Mouse (Mus musculus): ENCODE results near the gene Cfap77. TPM values are rescaled to one million over a fixed set of nuclear protein-coding genes. Genes with fewer than 3 reads are reported as not detected.

Cfap77 gene
- total RNA-seq, 2 experiments from 2014 or later = not detected

GRCm38 (mm10) chr2:29007656-29008055 lies 47.2 kb downstream of the Cfap77 start:
- no peak for DNase-seq (ENCODE audit: low spot score)
- intact Hi-C loops (cut with DNase I) = no loop called here

GRCm38 (mm10) chr2:29006455-29007034 lies 48.3 kb downstream of the Cfap77 start:
- no peak for DNase-seq (ENCODE audit: low spot score)
- intact Hi-C loops (cut with DNase I) = no loop called here

GRCm38 (mm10) chr2:29004037-29004436 lies 50.8 kb downstream of the Cfap77 start:
- intact Hi-C loops (cut with DNase I) = no loop called here
- DNase-seq (ENCODE audit: low spot score) = no peak

DNA sequence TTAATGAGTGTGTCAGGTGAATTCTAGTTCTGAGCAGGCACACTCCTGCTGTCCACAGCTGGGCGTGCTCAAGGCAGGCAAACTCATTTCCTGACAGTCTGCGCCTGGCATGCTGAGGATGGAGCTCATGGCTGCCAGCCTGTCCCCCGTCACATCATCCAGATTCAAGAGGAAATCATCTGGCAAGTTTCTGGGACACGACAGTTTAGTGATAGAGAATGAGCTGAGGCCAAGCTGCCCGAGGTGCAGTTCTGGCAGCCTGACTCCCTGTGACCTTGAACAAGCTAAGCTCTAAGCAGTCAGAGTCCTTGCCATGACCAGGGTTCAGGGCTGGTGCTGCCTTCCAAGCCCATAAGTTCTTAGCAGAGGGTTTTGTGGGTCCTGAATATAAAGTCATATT lies 56.6 kb downstream of the Cfap77 start:
- intact Hi-C loops (cut with DNase I) = no loop called here
- DNase-seq (ENCODE audit: low spot score) = no peak

DNA sequence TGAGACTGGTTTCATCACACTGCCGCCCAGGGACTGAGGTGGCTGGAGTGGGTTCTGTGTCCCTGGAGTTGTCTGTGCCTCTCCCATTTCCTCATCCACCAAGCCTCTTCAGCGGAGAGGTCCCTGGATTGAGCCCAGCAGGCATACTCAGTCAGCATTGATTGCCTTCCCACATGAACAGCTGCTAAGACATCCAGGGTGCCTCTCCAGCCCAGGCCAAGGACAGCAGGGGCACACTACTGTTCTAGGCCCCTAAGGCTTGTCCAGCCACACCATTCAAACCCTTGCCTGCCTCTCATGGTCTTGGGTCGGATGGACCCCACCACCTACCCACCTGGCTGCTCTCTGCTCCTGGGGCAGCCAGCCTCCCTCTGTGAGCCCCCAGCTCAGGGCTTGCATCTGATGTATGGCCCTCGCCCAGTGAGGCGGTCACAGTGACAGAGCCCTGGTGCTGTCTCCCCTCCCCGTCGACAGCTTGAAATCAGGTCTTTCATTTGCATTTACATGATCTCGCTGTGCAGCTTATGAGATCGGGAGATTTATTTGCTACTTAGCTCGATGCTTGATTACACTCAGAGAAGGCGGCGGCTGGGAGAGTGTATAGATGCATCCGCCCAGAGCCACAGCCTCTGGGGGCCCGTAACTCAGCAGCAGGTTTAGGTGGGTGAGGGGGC lies 57.6 kb downstream of the Cfap77 start:
- intact Hi-C loops (cut with DNase I) = no loop called here
- DNase-seq (ENCODE audit: low spot score) = no peak

GRCm38 (mm10) chr2:28995436-28995835 lies 59.4 kb downstream of the Cfap77 start:
- intact Hi-C loops (cut with DNase I) = no loop called here
- no peak for DNase-seq (ENCODE audit: low spot score)

DNA sequence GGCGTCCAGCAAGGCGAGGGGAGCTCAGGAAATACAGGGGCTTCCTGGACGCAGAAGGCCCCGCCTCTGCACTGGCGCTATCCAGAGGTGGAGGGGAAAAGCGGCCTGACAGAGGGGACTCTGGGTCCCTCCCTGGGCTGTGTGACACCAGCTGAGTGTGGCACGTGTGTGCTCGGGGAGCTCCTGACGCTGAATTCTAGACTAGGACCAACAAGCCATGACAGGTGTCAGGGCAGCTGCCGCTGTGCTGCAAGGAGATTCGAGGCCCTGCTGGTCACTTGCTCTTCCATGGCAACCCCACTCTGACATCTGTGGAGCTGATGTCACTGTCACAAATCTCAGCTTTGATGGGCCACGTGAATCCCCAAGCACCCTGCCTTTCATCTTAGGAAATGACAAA lies 60.9 kb downstream of the Cfap77 start:
- DNase-seq (ENCODE audit: low spot score) = no peak
- intact Hi-C loops (cut with DNase I) = loop anchor here (5.0 kb wide), 1 partner anchor 53 kb away; no protein-coding TSS in a partner anchor

DNA sequence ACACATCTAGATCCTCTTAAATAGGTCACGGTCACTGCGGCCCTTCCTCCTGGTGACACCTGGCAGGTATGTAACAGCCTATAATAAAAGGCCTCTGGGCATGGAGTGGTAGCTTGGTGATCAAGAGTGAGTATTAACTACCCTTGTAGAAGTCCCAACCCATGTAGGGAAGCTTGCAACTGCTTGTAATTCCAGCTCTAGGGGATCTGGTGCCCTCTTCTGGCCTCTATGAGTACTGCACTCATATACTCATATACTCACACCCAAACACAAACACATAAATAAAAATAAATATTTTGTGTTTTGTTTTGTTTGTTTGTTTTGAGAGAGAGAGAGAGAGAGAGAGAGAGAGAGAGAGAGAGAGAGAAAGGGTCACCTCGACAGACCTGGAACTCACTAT lies 66.1 kb downstream of the Cfap77 start:
- intact Hi-C loops (cut with DNase I) = no loop called here
- DNase-seq (ENCODE audit: low spot score) = no peak

DNA sequence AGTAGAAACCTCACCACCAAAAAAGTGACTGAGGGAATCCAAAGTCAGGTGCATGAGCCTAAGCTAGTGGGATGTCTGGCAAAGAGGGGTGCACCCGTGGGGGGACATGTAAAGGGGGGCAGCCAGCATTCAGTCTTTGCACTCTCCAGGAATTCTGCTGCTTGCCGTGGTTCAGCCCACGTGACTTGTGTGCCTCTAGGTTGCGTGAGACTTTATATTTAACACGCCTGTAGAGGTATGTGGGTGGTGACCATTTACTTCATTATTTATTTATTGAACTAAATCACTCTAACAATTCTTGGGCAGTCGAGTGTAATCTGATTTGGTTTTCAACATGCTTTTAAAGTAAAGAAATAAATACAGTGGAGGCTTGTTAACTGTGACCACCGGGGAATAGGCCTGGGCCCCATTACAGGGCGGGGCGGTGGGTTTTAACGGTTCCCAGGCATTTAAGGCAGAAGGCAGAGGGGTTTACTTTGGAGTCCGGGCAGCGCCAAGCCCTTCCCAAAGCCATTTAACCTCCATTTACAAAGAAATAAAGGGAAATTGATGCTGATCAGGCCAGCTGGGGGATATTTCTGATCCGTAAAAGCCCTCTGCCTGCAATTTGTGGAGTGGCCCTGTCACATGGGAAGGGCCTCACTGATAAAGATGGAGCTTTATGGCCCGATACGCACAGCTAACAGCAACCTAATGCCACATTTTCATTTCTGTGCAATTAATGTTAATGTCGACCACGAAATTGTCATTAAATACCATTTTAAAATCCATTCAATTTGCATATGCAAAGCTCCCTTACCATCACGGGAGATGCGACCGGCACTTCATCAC lies 74.6 kb downstream of the Cfap77 start:
- intact Hi-C loops (cut with DNase I) = no loop called here
- DNase-seq (ENCODE audit: low spot score) = no peak

GRCm38 (mm10) chr2:28978461-28978860 lies 76.4 kb downstream of the Cfap77 start:
- no peak for DNase-seq (ENCODE audit: low spot score)
- intact Hi-C loops (cut with DNase I) = loop anchor here (5.0 kb wide), 1 partner anchor 56 kb away; no protein-coding TSS in a partner anchor

DNA sequence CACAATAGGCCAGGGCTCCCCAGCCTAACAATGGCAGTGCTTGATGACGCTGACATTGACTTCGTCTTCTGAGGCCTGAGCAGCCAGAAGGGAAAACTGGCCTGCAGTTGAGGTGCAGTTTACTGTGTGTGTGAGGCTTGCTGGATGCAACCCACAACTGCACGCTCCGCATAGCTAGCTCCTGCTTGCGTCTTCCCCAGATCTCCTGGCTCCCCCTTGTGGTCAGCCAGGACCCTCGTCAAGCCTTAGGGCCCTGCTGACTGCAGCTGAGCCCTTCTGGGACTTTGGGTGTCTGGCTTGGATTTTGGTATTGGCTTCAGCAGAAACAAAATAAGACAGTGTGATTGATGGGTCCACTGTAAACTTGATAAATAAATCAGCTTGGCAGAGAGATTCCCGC lies 78.2 kb downstream of the Cfap77 start:
- intact Hi-C loops (cut with DNase I) = loop anchor here (1.0 to 5.0 kb wide), 4 partner anchors 54 to 221 kb away; no protein-coding TSS in a partner anchor
- DNase-seq (ENCODE audit: low spot score) = peak; percentile 14

- no peak for DNase-seq (ENCODE audit: low spot score)
- intact Hi-C loops (cut with DNase I) = loop anchor here (1.0 to 5.0 kb wide), 4 partner anchors 53 to 220 kb away; no protein-coding TSS in a partner anchor
Measured at GRCm38 (mm10) chr2:28975604-28976003, 79.3 kb downstream of the Cfap77 start.

- intact Hi-C loops (cut with DNase I) = no loop called here
Measured at GRCm38 (mm10) chr2:28974520-28974919, 80.3 kb downstream of the Cfap77 start.

DNA sequence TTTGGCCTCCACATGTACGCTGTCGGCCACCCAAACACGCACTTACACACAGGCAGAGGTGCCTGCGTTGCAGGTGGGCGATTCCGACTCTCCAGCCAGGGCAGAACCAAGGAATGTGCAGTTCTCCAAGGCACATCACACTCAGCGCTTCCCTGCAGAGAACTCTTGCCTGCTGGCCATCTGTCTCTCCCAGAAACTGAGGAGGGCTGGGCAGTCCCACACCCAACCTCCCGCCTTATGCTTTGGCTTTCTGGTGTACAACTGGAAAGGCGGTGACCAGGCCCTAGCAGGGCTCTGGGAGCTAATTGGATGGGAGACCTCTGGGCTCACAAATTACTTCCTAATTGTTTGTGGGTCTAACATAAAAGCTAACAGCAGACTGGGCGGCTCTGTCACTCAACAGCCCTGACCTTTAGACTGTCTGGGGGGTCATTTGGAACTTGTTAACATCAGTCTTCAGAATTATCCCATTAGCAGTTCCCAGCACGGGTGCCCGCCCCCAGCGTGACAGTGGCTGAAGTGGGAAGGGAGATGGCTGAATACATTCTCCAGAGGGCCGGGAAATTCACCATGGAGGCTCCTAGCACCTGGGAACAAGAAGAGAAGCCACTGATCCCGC lies 80.9 kb downstream of the Cfap77 start:
- intact Hi-C loops (cut with DNase I) = no loop called here
- no peak for DNase-seq (ENCODE audit: low spot score)

More at GRCm38 (mm10) chr2:28974520-28974919, 80.3 kb downstream of the Cfap77 start:
- DNase-seq (ENCODE audit: low spot score) = no peak

- intact Hi-C loops (cut with DNase I) = no loop called here
- no peak for DNase-seq (ENCODE audit: low spot score)
Measured at GRCm38 (mm10) chr2:28970424-28970823, 84.4 kb downstream of the Cfap77 start.

DNA sequence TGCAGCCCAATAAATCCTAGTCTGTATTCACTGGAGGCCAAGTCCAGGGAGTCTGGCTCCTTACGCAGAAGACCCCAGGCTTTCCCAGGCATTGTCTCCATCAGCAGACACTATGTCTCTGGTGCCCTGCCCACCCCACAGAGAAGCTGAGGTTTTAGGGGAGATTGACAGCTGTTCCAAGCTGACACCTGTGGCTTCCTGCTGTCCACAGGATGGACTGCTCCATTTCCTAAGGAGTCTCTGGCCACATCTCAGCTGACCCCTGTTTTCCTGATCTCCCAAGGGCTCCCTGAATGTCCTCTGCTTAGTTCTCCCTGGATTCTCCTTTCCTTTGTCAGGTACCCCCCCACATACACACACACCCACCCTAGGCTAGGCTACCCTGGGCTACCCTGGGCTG lies 86.6 kb downstream of the Cfap77 start:
- intact Hi-C loops (cut with DNase I) = no loop called here

DNA sequence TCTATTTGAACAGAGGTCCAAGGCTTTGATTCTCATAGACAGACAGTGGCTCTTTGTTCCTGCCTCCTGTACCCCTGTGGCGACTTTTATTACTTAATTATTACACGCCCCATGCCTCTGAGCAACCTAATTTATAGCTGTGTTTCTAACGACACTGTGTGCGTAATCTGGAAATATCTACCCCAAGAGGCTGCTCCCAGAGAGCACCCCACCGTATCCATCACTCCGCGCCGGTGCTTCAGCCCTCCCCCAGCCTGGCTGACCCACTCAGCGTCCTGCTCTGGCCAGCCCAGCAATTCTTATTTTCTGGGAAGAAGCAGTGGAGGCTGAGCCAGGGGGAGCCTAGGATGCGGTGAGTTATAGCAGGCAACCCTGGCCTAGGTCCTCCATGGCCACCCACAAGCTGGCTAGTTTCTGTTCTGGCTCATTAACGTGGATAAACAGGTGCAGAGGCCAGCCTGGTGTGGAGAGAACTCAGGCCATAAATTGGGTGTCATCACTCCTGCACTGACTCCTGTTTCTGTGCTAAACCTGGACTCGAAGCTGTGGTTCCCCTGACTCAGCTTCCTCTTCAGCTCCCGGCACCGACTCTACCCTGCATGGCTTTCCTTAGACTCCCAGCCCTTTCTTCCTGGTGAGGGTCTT lies 88.6 kb downstream of the Cfap77 start:
- no peak for DNase-seq (ENCODE audit: low spot score)
- intact Hi-C loops (cut with DNase I) = no loop called here

More for the DNA sequence above, 86.6 kb downstream of the Cfap77 start:
- no peak for DNase-seq (ENCODE audit: low spot score)

GRCm38 (mm10) chr2:28963565-28963964 lies 91.3 kb downstream of the Cfap77 start:
- no peak for DNase-seq (ENCODE audit: low spot score)
- intact Hi-C loops (cut with DNase I) = no loop called here

GRCm38 (mm10) chr2:28961636-28962035 lies 93.2 kb downstream of the Cfap77 start:
- intact Hi-C loops (cut with DNase I) = no loop called here
- DNase-seq (ENCODE audit: low spot score) = no peak
